Mouse (Mus musculus) megakaryocyte, embryonic 14.5 days (primary cell): ENCODE data around the gene Galnt18.

ENCODE experiments used
- FLI1 ChIP-seq: IDR thresholded peaks from 2 replicates; pipeline ENCODE4 v1.6.1; 2012; ENCODE audit warnings: low read length, inconsistent platforms, mixed read lengths
- GATA1 ChIP-seq: IDR thresholded peaks from 3 replicates; pipeline ENCODE4 v1.6.1; 2012; ENCODE audit warnings: mixed read lengths, low read length, inconsistent platforms, borderline replicate concordance

- TF ChIP-seq GATA1 (no peak), FLI1 (no peak)
These were observed 68.5 kb downstream of the Galnt18 start for GRCm38 (mm10) chr7:111711045-111711808.
